Mouse (Mus musculus): Measurements from ENCODE around the gene Tbc1d17. TPM values are rescaled to one million over a fixed set of nuclear protein-coding genes. Genes with fewer than 3 reads are reported as not detected.

Tbc1d17 gene
- polyA plus RNA-seq, 1 experiment from 2014 or later = 61.2 TPM

DNA sequence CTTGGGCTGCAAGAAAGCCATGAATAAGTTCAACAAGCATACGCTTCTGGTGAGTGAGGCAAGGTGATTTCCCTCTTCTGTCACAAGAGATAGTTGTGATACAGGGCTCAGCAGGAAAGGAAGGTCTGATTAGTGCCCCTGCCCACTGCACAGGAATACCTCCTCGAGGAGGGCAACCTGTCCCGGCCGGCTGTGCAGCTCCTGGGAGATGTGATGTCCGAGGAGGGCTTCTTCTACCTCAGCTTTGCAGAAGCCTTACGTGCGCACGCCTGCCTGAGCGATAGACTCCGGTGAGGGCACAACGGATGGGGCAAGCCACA, 9.7 kb downstream of the Tbc1d17 start:
- no peaks in the 10 kb centered on the region for H3K9me3 ChIP-seq (replicated peaks)
- peak overlapping the region; percentile 76 for H3K4me2 ChIP-seq
- WGBS = 29% methylated on average over 11 of the region's 11 CpGs
- H3K4me1 ChIP-seq (replicated peaks) = peaks cover 17% of the 10 kb centered on the region
- H3K9ac ChIP-seq = peak overlapping the region; percentile 69; the same call in 1 of the 2 replicates
- no peak for ATAC-seq (ENCODE audit: insufficient number of reproducible peaks, low FRiP score)
- H3K27ac ChIP-seq (ENCODE audit: poor library complexity, severe bottlenecking) = no peak overlapping the region
- peak overlapping the region; percentile 33 for H3K4me3 ChIP-seq
- peaks cover 39% of the 10 kb centered on the region for H3K36me3 ChIP-seq
- peaks cover 37% of the 10 kb centered on the region for H3K27me3 ChIP-seq (replicated peaks)

DNA sequence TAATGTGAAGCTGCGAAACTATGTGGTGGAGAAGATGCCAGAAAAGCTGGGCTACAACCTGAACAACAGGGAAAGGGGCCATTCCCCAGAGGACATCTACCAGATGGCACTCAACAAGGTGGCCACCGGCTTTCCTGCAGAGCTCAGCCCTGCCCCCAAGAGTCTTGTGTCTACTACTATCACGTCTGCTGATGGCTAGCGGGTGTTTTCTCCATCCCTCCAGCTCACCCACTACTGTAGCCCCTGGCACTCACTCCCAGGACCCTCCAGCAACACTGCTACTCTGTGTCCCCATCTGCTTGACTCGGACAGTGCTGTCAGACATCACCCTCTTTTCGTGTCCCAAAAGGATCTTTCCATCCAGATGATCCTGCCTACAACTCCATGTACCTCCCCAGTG, 10.8 kb downstream of the Tbc1d17 start:
- Histone ChIP-seq H3K9ac (no peak overlapping the region), H3K27me3 (replicated peaks) (peaks cover 37% of the 10 kb centered on the region)

GRCm38 (mm10) chr7:44836423-44837053, 12.3 kb downstream of the Tbc1d17 start:
- no peak overlapping the region for H3K4me3 ChIP-seq
- no peak overlapping the region for H3K9ac ChIP-seq
- no peak for ATAC-seq (ENCODE audit: insufficient number of reproducible peaks, low FRiP score)
- H3K4me1 ChIP-seq (replicated peaks) = peaks cover 17% of the 10 kb centered on the region
- H3K4me2 ChIP-seq = no peak overlapping the region
- no peaks in the 10 kb centered on the region for H3K9me3 ChIP-seq (replicated peaks)
- H3K27me3 ChIP-seq (replicated peaks) = peaks cover 31% of the 10 kb centered on the region
- no peak overlapping the region for H3K27ac ChIP-seq (ENCODE audit: poor library complexity, severe bottlenecking)
- H3K36me3 ChIP-seq = peaks cover 20% of the 10 kb centered on the region
- WGBS = 83% methylated on average over 9 of the region's 9 CpGs

More for the DNA sequence above, 10.8 kb downstream of the Tbc1d17 start:
- Histone ChIP-seq H3K36me3 (peaks cover 28% of the 10 kb centered on the region), H3K27ac (ENCODE audit: poor library complexity, severe bottlenecking) (no peak overlapping the region), H3K4me2 (no peak overlapping the region), H3K4me3 (no peak overlapping the region), H3K4me1 (replicated peaks) (peaks cover 17% of the 10 kb centered on the region), H3K9me3 (replicated peaks) (no peaks in the 10 kb centered on the region)
- ATAC-seq (ENCODE audit: insufficient number of reproducible peaks, low FRiP score) = no peak
- 82% methylated on average over 6 of the region's 6 CpGs for WGBS

- H3K4me2 ChIP-seq = no peak overlapping the region
- WGBS = 44% methylated on average over 3 of the region's 3 CpGs
- H3K9me3 ChIP-seq (replicated peaks) = no peaks in the 10 kb centered on the region
- peaks cover 26% of the 10 kb centered on the region for H3K27me3 ChIP-seq (replicated peaks)
- H3K9ac ChIP-seq = no peak overlapping the region
- H3K4me1 ChIP-seq (replicated peaks) = peaks cover 19% of the 10 kb centered on the region
- no peak overlapping the region for H3K27ac ChIP-seq (ENCODE audit: poor library complexity, severe bottlenecking)
- peaks cover 21% of the 10 kb centered on the region for H3K36me3 ChIP-seq
- no peak overlapping the region for H3K4me3 ChIP-seq
- ATAC-seq (ENCODE audit: insufficient number of reproducible peaks, low FRiP score) = no peak
Observed at GRCm38 (mm10) chr7:44836016-44836404, 12.9 kb downstream of the Tbc1d17 start.

DNA sequence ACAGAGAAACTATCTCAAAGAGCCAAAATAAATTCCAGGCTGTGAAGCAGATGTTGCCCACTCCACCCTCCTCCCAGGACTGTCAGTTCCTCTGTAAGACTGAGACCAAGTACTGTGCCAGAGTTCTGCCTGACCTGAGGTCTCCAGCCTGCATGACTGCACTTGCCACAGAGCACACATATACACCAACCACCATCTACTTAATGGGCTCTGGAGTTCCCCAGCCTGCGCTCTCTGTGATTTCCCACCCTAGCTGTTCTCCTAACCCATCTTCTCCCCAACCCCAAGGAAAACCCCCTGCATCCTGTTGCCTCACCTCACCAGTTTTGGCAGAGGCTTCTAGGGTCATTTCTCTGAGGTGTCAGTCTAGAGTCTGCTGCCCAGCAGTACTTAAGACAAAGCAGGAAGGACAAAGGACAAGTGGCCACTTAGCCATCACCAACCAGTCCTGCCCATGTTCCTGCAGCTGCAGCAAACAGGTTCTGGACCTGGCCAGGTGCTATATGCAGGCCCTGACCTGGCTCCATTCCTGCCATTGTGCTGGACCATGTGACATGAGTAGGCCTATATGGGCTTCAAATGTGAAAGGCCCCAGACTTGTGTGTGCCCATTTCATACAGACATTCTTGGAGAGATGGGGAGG, 13.4 kb downstream of the Tbc1d17 start:
- Histone ChIP-seq H3K4me2 (no peak overlapping the region), H3K9me3 (replicated peaks) (no peaks in the 10 kb centered on the region), H3K4me1 (replicated peaks) (peaks cover 20% of the 10 kb centered on the region), H3K4me3 (no peak overlapping the region), H3K36me3 (peaks cover 21% of the 10 kb centered on the region), H3K27me3 (replicated peaks) (peaks cover 21% of the 10 kb centered on the region), H3K9ac (no peak overlapping the region), H3K27ac (ENCODE audit: poor library complexity, severe bottlenecking) (no peak overlapping the region)
- no peak for ATAC-seq (ENCODE audit: insufficient number of reproducible peaks, low FRiP score)
- 85% methylated on average over 1 of the region's 1 CpGs for WGBS

GRCm38 (mm10) chr7:44832763-44833162, 16.1 kb downstream of the Tbc1d17 start:
- Histone ChIP-seq H3K4me1 (replicated peaks) (0 out of 2 replicates have a peak, but pooled peaks cover 3% of the 10 kb centered on the region), H3K4me2 (no peak overlapping the region), H3K27ac (ENCODE audit: poor library complexity, severe bottlenecking) (no peak overlapping the region), H3K9me3 (replicated peaks) (no peaks in the 10 kb centered on the region), H3K4me3 (no peak overlapping the region), H3K27me3 (replicated peaks) (no peaks in the 10 kb centered on the region; the same call in 1 of the 2 replicates), H3K9ac (no peak overlapping the region), H3K36me3 (peaks cover 43% of the 10 kb centered on the region)
- ATAC-seq (ENCODE audit: insufficient number of reproducible peaks, low FRiP score) = no peak
- 76% methylated on average over 4 of the region's 4 CpGs for WGBS

- whole genome bisulfite sequencing = 94% methylated on average over 5 of the region's 5 CpGs
- Histone ChIP-seq H3K36me3 (peaks cover 43% of the 10 kb centered on the region), H3K27ac (ENCODE audit: poor library complexity, severe bottlenecking) (no peak overlapping the region), H3K4me2 (no peak overlapping the region), H3K9ac (no peak overlapping the region), H3K9me3 (replicated peaks) (no peaks in the 10 kb centered on the region), H3K4me1 (replicated peaks) (peaks cover 30% of the 10 kb centered on the region), H3K4me3 (no peak overlapping the region), H3K27me3 (replicated peaks) (no peaks in the 10 kb centered on the region)
- ATAC-seq (ENCODE audit: insufficient number of reproducible peaks, low FRiP score) = no peak
Observed at GRCm38 (mm10) chr7:44828706-44829105, 20.2 kb downstream of the Tbc1d17 start.

- no peak for ATAC-seq (ENCODE audit: insufficient number of reproducible peaks, low FRiP score)
- no peaks in the 10 kb centered on the region for H3K9me3 ChIP-seq (replicated peaks)
- no peak overlapping the region for H3K9ac ChIP-seq
- H3K27ac ChIP-seq (ENCODE audit: poor library complexity, severe bottlenecking) = no peak overlapping the region
- no peaks in the 10 kb centered on the region for H3K27me3 ChIP-seq (replicated peaks)
- peaks cover 46% of the 10 kb centered on the region for H3K4me1 ChIP-seq (replicated peaks)
- peaks cover 41% of the 10 kb centered on the region for H3K36me3 ChIP-seq
- no peak overlapping the region for H3K4me2 ChIP-seq
- 84% methylated on average over 3 of the region's 3 CpGs for WGBS
- no peak overlapping the region for H3K4me3 ChIP-seq
Observed at GRCm38 (mm10) chr7:44826771-44827170, 22.1 kb downstream of the Tbc1d17 start.

DNA sequence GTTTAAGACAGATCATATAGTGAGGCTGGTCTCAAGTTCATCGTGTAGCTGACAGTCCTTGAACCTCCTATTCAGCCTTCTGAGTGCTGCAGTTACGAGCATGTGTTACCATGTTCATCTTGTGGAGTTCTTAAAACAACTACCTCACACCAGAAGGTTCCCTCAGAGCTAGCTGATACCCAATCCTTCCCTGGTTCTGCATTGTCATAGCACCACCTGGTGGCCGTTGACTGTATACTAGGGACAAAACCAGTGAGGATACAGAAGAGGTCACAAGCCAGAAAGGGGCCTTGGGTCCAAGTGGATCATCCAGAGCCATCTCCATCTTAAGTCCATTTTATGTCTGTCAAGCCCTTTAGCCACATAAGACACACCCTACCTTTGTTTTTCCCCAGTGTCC, 24.0 kb downstream of the Tbc1d17 start:
- Histone ChIP-seq H3K9ac (no peak overlapping the region), H3K4me2 (no peak overlapping the region), H3K27ac (ENCODE audit: poor library complexity, severe bottlenecking) (no peak overlapping the region), H3K27me3 (replicated peaks) (no peaks in the 10 kb centered on the region), H3K36me3 (peaks cover 22% of the 10 kb centered on the region), H3K9me3 (replicated peaks) (no peaks in the 10 kb centered on the region), H3K4me1 (replicated peaks) (peaks cover 62% of the 10 kb centered on the region), H3K4me3 (no peak overlapping the region)
- no peak for ATAC-seq (ENCODE audit: insufficient number of reproducible peaks, low FRiP score)
- 24% methylated on average over 3 of the region's 3 CpGs for WGBS

- H3K27me3 ChIP-seq (replicated peaks) = no peaks in the 10 kb centered on the region
- H3K9me3 ChIP-seq (replicated peaks) = no peaks in the 10 kb centered on the region
- ATAC-seq (ENCODE audit: insufficient number of reproducible peaks, low FRiP score) = no peak
- no peak overlapping the region for H3K27ac ChIP-seq (ENCODE audit: poor library complexity, severe bottlenecking)
- H3K4me3 ChIP-seq = no peak overlapping the region
- peaks cover 8% of the 10 kb centered on the region for H3K36me3 ChIP-seq
- H3K4me1 ChIP-seq (replicated peaks) = peaks cover 77% of the 10 kb centered on the region
- H3K4me2 ChIP-seq = no peak overlapping the region
- WGBS = 45% methylated on average over 7 of the region's 7 CpGs
- H3K9ac ChIP-seq = 0 out of 2 replicates have a peak overlapping the region, but pooled peaks have one; percentile 13
Observed at GRCm38 (mm10) chr7:44823409-44823808, 25.5 kb downstream of the Tbc1d17 start.

DNA sequence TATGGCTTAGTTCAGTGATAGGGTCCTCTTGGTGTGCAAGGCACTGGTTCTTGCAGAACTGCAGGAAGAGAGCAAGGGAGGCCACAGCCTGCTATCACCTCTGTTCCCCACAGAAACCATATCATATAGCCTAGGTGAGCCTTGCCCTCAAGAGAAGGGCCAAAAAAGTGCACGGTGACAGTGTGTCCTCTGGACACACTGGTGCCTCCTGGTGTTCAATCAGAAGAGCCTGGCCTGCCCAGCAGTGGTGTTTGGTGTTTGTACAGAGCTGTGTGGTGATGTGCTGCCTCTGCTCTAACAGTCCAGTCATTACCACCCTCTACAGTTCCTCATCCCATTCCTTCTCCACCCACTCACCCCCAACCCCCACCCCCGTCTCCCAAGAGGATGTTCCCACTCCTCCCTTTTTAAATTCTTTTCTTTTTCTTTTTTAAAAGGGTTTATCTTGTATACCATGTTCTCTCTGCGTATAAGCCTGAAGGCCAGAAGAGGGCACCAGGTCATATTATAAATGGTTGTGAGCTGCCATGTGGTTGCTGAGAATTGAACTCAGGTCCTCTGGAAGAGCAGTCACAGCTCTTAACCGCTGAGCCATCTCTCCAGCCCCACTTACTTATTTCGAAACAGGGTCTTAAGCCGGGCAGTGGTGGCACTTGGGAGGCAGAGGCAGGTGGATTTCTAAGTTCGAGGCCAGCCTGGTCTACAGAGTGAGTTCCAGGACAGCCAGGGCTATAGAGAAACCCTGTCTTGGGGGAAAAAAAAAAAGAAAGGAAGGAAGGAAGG, 27.0 kb downstream of the Tbc1d17 start:
- ATAC-seq (ENCODE audit: insufficient number of reproducible peaks, low FRiP score) = no peak
- 81% methylated on average over 7 of the region's 7 CpGs for WGBS
- no peak overlapping the region for H3K27ac ChIP-seq (ENCODE audit: poor library complexity, severe bottlenecking)
- H3K4me3 ChIP-seq = no peak overlapping the region
- 0 out of 2 replicates have a peak, but pooled peaks cover 3% of the 10 kb centered on the region for H3K36me3 ChIP-seq
- H3K4me2 ChIP-seq = no peak overlapping the region
- no peaks in the 10 kb centered on the region for H3K27me3 ChIP-seq (replicated peaks)
- H3K9me3 ChIP-seq (replicated peaks) = no peaks in the 10 kb centered on the region
- peaks cover 89% of the 10 kb centered on the region for H3K4me1 ChIP-seq (replicated peaks)
- H3K9ac ChIP-seq = no peak overlapping the region
